Mouse (Mus musculus): ENCODE data around the gene Gm9733. TPM values are rescaled to one million over a fixed set of nuclear protein-coding genes. Genes with fewer than 3 reads are reported as not detected.
"Not testable (repeated sequence)": the region's sequence is repeated elsewhere in the genome, so short reads cannot be mapped to it uniquely, and the experiment has no call there.

The Gm9733 gene
- not detected in 2 replicates for total RNA-seq (2017)

DNA sequence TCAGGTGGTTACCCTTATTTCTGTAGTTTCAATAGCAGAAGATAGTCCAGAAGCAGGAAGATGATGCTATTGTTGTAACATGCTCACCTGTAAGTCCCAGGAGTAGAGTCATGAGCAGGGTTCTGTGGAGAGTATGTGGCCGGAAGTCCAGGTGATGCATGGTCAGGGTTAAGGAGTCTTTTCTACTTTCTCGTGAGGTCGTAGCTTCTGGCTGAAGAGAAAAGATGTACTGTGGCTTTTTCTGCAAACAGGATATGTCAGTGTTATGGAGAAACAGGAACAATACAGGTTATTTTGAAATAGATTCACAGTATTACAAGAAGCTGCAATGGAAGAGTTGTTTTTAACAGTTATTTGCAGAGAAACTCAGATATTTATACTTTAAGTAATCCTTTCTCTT lies at the start of gene Gm9733:
TSS of gene Gm9733 (minus strand) at position 240 of the 400 bp plus-strand sequence.
- peak; percentile 74 to 88; a peak in 3 of 4 replicates for ATAC-seq (replicated peaks in 1 of 2; ENCODE audit: insufficient read depth in 1 of 2, low FRiP score in 2 of 2, low TSS enrichment in 1 of 2, low read depth in 1 of 2, poor library complexity in 2 of 2, severe bottlenecking in 2 of 2)

DNA sequence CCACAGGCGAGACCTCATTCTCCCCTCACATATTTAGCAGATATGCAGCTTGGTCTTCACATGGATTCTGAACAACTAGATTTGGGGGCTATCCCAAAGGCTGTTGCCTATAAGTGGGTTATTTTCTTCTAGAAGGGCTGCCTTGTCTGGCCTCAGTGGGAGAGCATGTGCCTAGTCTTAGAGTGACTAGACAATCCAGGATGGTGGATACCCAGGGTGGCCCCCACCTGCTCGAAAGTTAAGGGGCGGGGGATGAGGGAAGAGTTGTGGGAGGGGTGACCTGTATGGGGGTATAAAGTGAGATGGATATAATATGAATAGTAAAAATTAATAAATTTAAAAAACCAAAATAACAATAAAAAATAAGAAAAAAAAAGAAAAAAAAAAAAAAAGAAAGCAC lies 23.6 kb upstream of the Gm9733 start:
- not testable (repeated sequence) for ATAC-seq (replicated peaks in 1 of 2; ENCODE audit: insufficient read depth in 1 of 2, low FRiP score in 2 of 2, low TSS enrichment in 1 of 2, low read depth in 1 of 2, poor library complexity in 2 of 2, severe bottlenecking in 2 of 2)

DNA sequence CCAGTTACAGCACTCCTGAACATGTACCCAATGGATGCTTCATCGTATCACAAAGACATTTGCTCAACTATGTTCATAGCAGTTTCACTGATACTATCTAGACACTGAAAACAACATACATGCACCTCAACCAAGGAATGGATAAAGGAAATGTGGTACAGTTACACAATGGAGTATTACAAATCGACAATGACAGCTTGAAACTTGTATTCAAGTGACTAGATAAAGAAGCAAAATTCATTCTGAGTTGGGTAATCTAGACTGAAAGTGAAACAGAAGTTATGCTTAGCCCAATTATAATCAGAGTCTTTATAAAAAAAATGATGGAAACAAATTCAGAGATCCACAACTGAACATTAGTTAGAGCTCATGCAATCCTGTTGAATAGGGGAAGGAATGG lies 18.2 kb upstream of the Gm9733 start:
- not testable (repeated sequence) for ATAC-seq (replicated peaks in 1 of 2; ENCODE audit: insufficient read depth in 1 of 2, low FRiP score in 2 of 2, low TSS enrichment in 1 of 2, low read depth in 1 of 2, poor library complexity in 2 of 2, severe bottlenecking in 2 of 2)

DNA sequence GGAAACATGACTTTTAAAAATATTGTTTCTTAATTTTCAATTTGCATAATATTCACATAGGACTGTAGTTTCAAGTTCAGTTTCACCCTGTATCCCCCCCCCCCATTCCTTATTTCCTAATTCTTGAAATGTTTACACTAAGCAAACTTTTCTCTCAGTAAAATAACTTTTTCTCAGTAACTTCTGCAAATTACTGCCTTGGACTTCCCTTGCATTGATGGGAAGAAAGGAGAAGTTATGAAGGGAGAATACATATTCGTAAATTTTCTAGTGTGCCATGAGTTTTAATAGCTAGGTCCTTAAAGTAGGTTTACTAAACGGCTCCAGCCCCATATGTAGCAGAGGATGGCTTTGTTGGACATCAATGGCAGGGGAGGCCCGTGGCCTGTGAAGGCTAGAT lies 13.5 kb upstream of the Gm9733 start:
- ATAC-seq (replicated peaks in 1 of 2; ENCODE audit: insufficient read depth in 1 of 2, low FRiP score in 2 of 2, low TSS enrichment in 1 of 2, low read depth in 1 of 2, poor library complexity in 2 of 2, severe bottlenecking in 2 of 2) = not testable (repeated sequence)

DNA sequence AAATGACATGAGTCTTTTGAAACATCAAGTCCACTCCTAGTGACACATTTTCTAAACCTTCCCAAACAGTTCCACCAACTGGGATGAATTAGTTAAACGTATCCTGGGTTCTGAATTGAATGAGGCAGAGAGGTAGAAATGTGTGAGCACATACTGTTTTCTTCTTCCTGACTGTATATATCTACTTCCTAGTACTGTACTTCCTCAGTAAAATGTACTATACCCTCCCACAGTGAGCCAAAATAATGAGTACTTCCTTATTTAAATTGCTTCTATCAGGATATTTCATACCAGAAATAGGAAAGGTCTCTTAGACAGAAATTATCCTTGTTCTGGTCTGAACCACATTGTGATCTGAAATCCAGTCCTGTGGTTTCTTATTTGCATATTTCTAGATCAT lies 8.2 kb upstream of the Gm9733 start:
- ATAC-seq (replicated peaks in 1 of 2; ENCODE audit: insufficient read depth in 1 of 2, low FRiP score in 2 of 2, low TSS enrichment in 1 of 2, low read depth in 1 of 2, poor library complexity in 2 of 2, severe bottlenecking in 2 of 2) = no peak

DNA sequence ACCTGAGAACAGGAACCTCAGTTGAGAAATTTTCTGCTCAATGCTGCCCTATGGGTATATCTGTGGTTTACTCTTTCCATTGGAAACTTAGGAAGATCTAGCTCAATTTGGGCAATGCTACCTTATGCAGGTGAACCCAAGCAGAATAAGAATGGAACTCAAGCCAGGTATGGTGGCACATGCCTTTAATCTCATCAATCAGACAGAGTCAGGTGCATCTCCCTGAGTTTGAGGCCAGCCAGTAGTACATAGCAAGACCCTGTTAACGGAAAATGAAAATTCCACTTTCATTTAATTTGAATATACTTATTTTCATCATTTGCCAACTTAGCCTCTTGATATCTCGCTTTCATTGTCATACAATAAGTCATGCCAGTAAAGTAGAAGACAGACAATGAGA lies 2.1 kb upstream of the Gm9733 start:
- ATAC-seq (replicated peaks in 1 of 2; ENCODE audit: insufficient read depth in 1 of 2, low FRiP score in 2 of 2, low TSS enrichment in 1 of 2, low read depth in 1 of 2, poor library complexity in 2 of 2, severe bottlenecking in 2 of 2) = no peak

DNA sequence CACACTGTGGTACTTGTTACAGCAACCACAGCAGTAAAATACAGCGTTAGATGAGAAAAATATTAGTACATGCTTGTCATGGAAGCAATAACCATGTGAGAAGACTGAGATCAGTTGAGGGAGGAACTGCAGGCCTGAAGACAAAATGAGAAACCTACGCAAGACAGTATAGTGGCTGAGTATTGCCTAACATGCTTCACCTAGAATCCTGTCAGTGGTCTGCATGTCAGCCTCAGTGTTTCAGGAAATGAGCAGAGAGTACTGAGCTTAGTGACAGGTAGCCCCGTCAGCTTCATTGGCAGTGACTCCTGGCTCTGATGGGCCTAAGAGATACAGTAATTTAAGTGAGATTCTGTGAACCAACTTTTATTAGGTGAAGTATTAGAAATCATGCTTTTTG lies 557 bp downstream of the Gm9733 start:
- peak; percentile 47 to 73; a peak in 2 of 4 replicates for ATAC-seq (replicated peaks in 1 of 2; ENCODE audit: insufficient read depth in 1 of 2, low FRiP score in 2 of 2, low TSS enrichment in 1 of 2, low read depth in 1 of 2, poor library complexity in 2 of 2, severe bottlenecking in 2 of 2)

DNA sequence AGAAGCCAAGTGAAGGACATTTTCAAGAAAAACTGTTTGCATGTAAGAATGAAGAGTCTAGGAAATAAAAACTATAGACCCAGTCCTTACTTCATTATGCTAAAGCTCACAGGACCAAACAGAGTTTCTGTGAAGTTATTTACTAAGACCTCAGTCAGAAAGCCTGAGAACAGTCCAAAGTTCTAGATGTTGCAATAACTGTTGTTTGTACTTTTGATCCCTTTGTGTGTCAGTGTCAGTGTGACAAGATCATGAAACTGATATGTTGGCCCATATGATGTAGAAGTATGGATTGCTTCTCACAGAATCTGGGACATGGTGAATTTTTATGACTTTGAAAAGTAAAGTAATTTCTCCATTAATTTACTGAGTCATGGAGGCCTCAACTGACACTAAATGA lies 2.6 kb downstream of the Gm9733 start:
- no peak for ATAC-seq (replicated peaks in 1 of 2; ENCODE audit: insufficient read depth in 1 of 2, low FRiP score in 2 of 2, low TSS enrichment in 1 of 2, low read depth in 1 of 2, poor library complexity in 2 of 2, severe bottlenecking in 2 of 2)

DNA sequence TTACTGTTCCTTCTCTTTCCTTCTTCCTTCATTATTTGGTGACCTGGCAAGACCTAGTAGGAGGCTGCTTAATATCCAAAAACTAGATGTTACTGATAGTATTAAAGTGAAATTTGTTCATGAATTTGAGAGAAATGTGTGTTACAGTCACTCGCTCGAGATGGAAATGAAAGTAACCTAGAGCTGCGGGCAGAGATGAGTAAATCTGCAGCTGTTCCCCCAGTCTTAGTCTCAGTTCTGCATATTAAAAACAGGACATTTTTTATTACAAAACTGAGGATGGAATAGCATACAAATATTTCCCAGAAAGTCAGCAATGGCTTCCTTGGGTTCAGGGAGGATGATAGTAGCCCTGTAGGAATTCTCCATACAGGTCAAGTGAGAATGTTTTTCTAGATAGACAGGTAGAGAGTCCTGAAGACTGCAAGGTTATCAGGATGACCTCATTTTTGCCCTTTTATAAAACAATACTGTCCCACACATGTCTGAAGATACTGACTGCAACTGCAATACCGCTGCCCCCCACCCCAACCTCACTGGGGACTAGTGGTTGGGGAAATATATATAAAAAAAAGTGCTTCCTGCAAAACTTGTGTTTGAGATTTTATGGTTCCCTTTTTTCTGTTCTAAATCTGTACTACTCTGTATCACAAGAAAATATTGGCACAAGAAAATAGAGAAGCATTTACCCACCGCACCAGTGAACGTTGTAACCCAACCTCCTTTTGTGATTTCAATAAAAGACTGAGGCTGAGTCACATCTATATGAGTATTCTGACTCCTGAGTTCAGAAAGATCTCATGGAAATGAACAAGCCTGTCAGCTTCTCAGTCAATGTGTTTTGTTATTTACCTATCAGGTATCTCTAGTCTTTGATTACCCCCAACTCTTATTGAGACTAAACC lies 47.4 kb downstream of the Gm9733 start:
- ATAC-seq (replicated peaks in 1 of 2; ENCODE audit: insufficient read depth in 1 of 2, low FRiP score in 2 of 2, low TSS enrichment in 1 of 2, low read depth in 1 of 2, poor library complexity in 2 of 2, severe bottlenecking in 2 of 2) = peak; percentile 89 to 94

DNA sequence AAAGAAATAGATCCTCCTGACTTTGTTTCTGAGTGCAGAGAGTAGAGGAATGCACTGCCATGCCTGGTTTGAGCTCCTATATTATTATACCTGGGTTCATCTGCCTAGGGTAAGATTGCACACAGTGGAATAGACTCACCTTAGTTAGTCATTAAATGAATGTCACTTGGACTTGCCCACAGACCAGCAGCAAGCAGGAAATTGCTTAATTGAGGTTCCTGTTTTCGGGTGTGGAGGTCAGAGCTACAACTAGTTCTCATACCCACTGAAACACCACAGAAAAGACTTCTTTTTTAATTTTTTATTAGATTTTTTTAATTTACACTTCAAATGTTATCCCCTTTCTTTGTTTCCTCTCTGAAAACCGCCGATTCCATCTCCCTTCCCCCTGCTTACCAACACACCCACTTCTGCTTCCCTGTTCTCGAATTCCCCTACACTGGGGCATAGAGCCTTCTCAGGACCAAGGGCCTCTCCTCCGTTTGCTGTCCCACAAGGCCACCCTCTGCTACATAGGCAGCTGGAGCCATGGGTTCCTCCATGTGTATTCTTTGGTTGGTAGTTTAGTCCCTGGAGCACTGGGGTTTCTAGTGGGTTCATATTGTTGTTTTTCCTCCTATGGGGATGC lies 56.1 kb downstream of the Gm9733 start:
- peak; percentile 99 to 100 for ATAC-seq (replicated peaks in 1 of 2; ENCODE audit: insufficient read depth in 1 of 2, low FRiP score in 2 of 2, low TSS enrichment in 1 of 2, low read depth in 1 of 2, poor library complexity in 2 of 2, severe bottlenecking in 2 of 2)

DNA sequence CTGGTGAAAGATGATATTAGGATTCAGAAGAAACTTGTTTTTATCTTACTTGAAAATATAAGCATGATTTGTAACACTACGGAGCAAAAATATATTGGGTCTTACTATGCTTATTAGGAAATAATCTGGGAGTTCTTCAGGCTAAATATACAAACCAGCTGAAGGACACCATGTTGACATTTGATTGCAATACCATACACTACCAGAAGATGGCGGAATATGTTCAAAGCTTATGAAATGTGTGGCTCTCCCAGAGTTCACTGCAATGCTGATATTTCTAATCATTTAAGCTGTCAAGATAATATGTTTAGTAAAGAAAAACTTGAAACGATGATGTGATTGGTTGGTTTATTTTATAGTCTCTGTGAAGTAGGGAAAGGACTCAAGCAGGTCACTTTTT lies 67.7 kb downstream of the Gm9733 start:
- peak; percentile 78 to 91 for ATAC-seq (replicated peaks in 1 of 2; ENCODE audit: insufficient read depth in 1 of 2, low FRiP score in 2 of 2, low TSS enrichment in 1 of 2, low read depth in 1 of 2, poor library complexity in 2 of 2, severe bottlenecking in 2 of 2)

DNA sequence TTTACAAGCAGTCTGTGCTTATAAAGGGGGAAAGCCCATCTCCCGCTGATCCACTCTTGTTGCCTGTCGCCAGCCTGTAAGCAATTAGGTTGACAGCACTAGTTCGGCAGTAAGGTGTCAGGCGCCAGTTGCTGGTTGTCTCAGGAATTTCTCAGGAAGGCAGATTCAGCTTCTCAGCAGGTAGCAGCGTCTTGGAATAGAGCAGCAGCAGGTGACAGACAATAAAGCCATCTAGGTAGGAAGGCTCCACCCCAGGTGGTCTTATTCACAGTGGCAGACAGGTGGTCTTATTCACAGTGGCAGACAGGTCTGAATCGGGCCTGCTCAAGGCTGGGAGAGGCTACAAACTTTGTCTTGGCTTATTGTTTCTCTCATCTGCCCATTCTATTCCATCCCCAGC lies 76.4 kb downstream of the Gm9733 start:
- ATAC-seq (replicated peaks in 1 of 2; ENCODE audit: insufficient read depth in 1 of 2, low FRiP score in 2 of 2, low TSS enrichment in 1 of 2, low read depth in 1 of 2, poor library complexity in 2 of 2, severe bottlenecking in 2 of 2) = no peak

Other genes starting within 250 kb of the Gm9733 start
- gene Sirpb1a, start 94.2 kb upstream of the Gm9733 start, total RNA-seq (2017) = not detected in 2 replicates
- 1.6 and 2.2 TPM in 2 replicates for gene Sirpb1b, start 242.8 kb upstream of the Gm9733 start, total RNA-seq (2017)

All from hematopoietic stem cell, adult 5-6 weeks (primary cell).